Mouse (Mus musculus): ENCODE measurements around the gene Hhex. TPM values are rescaled to one million over a fixed set of nuclear protein-coding genes. Genes with fewer than 3 reads are reported as not detected.

Gene Hhex
- polyA plus RNA-seq, 1 experiment = 0.89 TPM

GRCm38 (mm10) chr19:37487811-37488475, 53.3 kb downstream of the Hhex start:
- Histone ChIP-seq H3K4me1 (ENCODE audit: control insufficient read depth, insufficient read depth, low read length) (no peaks in the 10 kb centered on the region), H3K27me3 (ENCODE audit: control insufficient read depth, insufficient read depth, low read length) (no peaks in the 10 kb centered on the region), H3K4me3 (ENCODE audit: control insufficient read depth, low read depth, low read length) (no peak overlapping the region), H3K36me3 (ENCODE audit: control insufficient read depth, insufficient read depth, low read length) (no peaks in the 10 kb centered on the region), H3K27ac (ENCODE audit: control insufficient read depth, insufficient read depth, low read depth, low read length) (no peak overlapping the region)
- TF ChIP-seq POLR2A (IDR thresholded peaks at IDR 0.05; ENCODE audit: control insufficient read depth, low read depth, low read length) (no peak), CTCF (IDR thresholded peaks at IDR 0.05; ENCODE audit: control insufficient read depth, insufficient read depth, insufficient replicate concordance, low read depth, low read length) (no peak)

GRCm38 (mm10) chr19:37488608-37489262, 54.1 kb downstream of the Hhex start:
- H3K4me3 ChIP-seq (ENCODE audit: control insufficient read depth, low read depth, low read length) = no peak overlapping the region

More at GRCm38 (mm10) chr19:37488608-37489262, 54.1 kb downstream of the Hhex start:
- no peaks in the 10 kb centered on the region for H3K27me3 ChIP-seq (ENCODE audit: control insufficient read depth, insufficient read depth, low read length)
- TF ChIP-seq CTCF (IDR thresholded peaks at IDR 0.05; ENCODE audit: control insufficient read depth, insufficient read depth, insufficient replicate concordance, low read depth, low read length) (no peak), POLR2A (IDR thresholded peaks at IDR 0.05; ENCODE audit: control insufficient read depth, low read depth, low read length) (no peak)
- H3K27ac ChIP-seq (ENCODE audit: control insufficient read depth, insufficient read depth, low read depth, low read length) = no peak overlapping the region
- no peaks in the 10 kb centered on the region for H3K4me1 ChIP-seq (ENCODE audit: control insufficient read depth, insufficient read depth, low read length)
- no peaks in the 10 kb centered on the region for H3K36me3 ChIP-seq (ENCODE audit: control insufficient read depth, insufficient read depth, low read length)

Other genes with a start within 250 kb of the Hhex start
- gene March5, start 227.3 kb upstream of the Hhex start, polyA plus RNA-seq (2012; rRNA removed) = 27.5 and 31.2 TPM in 2 replicates
- 86.5 and 93.6 TPM in 2 replicates for gene Cpeb3, start 226.2 kb upstream of the Hhex start, polyA plus RNA-seq (2012; rRNA removed)
- 91.8 and 96.7 TPM in 2 replicates for gene Ide, start 97.0 kb upstream of the Hhex start, polyA plus RNA-seq (2012; rRNA removed)
- gene Kif11, start 58.4 kb upstream of the Hhex start, polyA plus RNA-seq (2012; rRNA removed) = 6.7 and 8.9 TPM in 2 replicates
- gene Exoc6, start 115.6 kb downstream of the Hhex start, polyA plus RNA-seq (2012; rRNA removed) = 2.4 and 3.3 TPM in 2 replicates